Mouse (Mus musculus) MEL-GATA-1-ER (cell line): ENCODE measurements around the gene Ccn5.

Experiments
- DNase-seq: peaks from one replicate; pipeline ENCODE4 v3.0.0-alpha.2; 2012; ENCODE audit warnings: low read depth; ENCODE audit errors: extremely low read depth

The Ccn5 gene

DNA sequence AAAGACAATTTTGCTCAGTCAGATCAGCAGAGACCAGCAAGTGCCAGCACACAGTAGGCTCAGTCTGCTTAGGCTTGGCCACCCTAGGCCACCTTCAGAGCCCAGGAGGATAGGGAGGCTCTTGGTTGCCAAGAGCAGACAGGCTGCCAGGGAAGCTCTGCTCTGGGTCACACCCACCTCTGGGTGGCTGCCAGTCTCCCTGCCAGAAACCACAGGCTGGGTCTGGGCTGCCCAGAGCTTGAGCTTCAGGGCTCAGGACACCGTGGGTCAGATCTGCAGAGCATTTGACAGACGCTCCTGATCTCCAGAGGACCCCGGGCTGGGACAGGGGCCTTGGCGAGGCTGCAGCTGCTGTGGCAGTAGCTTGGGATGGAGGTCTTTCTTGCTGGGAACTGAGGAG is at the start of gene Ccn5:
Gene Ccn5 (plus strand): TSS at position 255 of the 400 bp plus-strand sequence.
- DNase-seq = no peak

- no peak for DNase-seq
These were observed 44.0 kb upstream of the Ccn5 start for GRCm38 (mm10) chr2:163776661-163777060.

GRCm38 (mm10) chr2:163777061-163777460 is 43.6 kb upstream of the Ccn5 start:
- no peak for DNase-seq

DNA sequence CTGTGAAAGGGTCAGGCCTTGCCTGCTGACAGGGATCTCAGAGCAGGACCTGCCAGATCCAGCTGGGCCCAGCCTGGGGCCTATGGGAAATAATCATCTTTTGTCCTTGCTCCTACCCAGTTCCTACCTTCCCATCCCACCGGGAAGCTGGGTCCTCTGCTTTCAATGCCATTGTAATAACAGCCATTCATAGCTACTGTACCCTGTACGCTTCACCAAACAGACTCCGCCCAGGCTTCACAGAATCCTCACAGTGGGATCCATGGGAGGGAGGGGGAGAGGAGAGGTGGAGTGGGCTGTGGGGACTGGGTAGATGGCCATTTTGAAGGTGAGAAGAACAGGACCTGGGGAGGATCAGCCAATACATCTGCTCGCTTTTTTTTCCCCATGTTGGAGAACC is 41.8 kb upstream of the Ccn5 start:
- no peak for DNase-seq

GRCm38 (mm10) chr2:163783368-163783767 is 37.3 kb upstream of the Ccn5 start:
- no peak for DNase-seq

DNA sequence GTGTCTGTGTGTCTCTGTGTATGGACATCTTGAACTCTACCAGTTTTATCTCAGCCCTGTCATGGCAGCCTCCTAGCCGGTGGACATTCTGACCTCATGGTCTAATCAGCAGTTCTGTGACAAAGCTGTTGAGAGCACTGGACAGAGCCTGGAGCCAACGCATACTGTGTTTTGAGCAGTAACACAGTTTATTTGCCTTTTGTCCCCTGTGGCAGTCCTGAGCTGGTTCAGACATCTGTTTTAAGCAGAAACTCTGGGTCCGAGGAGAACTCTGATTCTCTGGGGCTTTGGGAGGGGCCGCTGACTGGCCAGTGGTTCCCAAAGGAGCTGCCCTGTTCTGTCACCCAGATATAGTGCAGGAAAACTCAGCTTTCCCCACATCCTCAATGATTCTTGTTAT is 36.8 kb upstream of the Ccn5 start:
- DNase-seq = no peak

DNA sequence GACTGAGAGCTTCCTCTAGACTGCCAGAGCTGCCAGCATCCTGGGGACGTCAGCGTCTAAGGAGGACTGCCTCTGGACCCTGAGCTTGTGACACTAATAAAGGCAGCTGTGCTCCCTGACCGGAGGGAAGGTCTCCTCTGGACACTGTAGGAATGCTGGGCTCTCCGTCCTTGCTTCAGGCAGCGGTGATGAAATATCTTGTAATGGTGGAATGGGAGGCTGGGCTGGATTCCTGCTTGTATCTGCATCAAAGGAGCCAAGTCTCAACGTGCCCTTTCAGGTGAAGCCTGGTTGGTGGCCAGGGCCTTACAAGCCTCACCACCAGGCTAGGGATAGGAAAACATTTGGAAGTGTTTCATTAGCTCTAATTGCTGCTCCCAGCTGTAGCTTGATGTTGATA is 33.6 kb upstream of the Ccn5 start:
- DNase-seq = no peak

DNA sequence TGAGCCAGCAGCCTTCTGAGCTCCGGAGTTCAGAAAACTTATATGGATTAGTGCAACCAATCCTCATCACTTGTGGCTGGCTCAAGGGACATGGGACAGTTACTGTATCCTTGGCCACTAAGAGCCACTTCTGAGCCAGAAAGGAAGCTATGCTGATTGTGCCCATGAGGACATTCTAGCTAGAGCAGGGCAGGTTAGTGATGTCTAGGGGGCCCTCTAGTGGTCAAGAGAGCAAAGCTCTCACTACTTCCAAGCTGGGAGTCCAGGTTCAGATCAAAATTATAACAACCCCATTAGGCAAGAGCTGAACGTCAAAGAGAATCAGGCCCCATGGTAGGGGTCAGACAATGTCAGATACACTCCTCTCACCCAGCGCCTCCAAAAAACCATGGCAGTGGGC is 33.0 kb upstream of the Ccn5 start:
- peak; percentile 41 for DNase-seq

- DNase-seq = no peak
These were observed 32.2 kb upstream of the Ccn5 start for GRCm38 (mm10) chr2:163788484-163788883.

DNA sequence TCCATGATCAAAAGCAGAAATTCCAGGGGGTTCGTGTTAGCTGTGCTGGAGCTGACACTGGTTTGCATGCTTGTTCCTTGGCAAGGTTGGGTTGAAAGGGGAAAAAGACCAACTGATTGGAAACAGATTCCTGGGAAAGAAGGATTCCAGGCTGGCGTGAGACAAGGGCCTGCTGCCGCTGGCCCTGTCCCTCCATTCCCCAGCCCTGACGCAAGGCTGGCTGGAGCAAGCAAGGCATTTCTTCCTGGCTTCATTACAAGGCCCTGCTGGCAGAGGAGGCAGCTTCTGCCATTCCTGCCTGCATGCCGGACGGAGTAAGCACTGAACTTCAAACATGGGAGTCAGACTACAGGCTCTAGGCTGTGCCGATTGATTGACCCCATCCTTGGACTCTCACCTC is 22.2 kb upstream of the Ccn5 start:
- DNase-seq = no peak

- DNase-seq = no peak
These were observed 19.8 kb upstream of the Ccn5 start for GRCm38 (mm10) chr2:163800832-163801231.

DNA sequence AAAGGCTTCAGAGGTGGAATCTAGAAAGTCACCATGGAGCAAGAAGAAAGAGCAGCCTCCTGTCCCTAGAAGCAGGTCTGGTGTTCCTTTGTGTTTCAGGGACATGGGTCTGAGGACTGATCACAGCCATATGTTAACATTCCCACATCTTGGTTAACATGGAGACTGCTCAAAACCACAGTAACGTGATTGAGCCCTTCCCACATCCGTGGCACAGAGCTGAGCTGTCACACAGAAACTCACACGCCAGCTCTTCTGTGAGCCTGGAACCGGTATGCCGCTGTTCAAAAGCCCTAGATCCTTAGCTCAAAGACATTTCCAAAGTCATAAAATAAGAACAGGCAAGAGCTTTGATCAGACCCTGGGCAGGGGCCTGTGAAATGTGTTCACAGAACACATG is 19.3 kb upstream of the Ccn5 start:
- no peak for DNase-seq

- DNase-seq = no peak
These were observed 16.8 kb upstream of the Ccn5 start for GRCm38 (mm10) chr2:163803838-163804237.

DNA sequence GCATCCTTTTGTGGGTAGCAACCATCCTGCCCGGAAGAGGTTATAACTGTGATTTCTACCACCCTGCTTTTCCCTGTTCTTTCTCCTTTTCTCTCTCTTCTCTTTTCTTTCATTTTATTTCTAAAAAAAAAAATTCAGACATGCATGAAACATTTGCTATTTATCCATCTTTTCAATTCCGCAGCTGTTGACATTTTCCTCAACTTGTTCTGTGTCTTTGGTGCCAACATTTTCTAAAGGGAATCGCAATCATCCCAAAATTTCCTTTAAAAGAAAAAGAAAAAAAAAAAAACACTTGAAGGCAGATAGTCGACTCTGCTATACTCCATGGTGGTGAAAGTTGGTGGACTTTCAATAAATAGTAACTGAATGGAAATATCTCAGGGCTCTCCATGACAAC is 11.5 kb upstream of the Ccn5 start:
- no peak for DNase-seq

GRCm38 (mm10) chr2:163809704-163810103 is 11.0 kb upstream of the Ccn5 start:
- no peak for DNase-seq

- no peak for DNase-seq
These were observed 7.6 kb upstream of the Ccn5 start for GRCm38 (mm10) chr2:163813077-163813476.

DNA sequence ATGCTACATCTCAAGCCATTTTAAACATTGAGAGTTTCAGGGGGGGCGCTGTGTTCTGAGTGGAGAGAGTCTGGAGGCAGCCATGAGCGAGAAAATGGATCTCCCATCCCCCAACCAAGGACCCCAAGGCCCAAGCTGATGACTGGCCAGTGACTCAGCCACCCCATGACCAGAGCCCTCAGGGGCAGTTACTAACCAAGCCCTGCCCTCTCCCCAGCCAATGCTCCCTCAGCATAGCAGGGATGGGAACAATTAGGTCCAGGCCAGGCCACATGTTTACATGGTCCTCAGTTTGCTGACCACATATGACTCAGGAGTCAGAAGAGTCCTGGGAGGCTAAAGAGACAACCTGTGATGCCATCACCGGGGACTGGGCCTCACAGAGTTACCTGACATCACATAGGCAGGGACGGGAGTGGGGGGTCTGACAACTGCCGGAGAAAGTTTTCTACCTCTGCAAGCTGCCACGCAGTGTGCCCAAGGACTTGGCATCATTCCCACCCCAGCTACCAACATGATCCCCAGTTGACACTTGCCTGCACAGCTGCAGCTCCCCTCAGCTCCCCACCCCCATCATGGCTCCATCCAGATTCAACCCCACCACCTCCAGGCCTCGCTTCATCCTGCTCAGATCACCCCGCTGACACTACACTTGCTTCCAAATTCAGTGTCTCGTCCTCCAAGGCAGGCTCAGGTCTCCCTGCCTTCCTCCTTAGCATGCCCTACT is 5.8 kb upstream of the Ccn5 start:
- no peak for DNase-seq

GRCm38 (mm10) chr2:163823248-163823647 is 2.6 kb downstream of the Ccn5 start:
- no peak for DNase-seq

DNA sequence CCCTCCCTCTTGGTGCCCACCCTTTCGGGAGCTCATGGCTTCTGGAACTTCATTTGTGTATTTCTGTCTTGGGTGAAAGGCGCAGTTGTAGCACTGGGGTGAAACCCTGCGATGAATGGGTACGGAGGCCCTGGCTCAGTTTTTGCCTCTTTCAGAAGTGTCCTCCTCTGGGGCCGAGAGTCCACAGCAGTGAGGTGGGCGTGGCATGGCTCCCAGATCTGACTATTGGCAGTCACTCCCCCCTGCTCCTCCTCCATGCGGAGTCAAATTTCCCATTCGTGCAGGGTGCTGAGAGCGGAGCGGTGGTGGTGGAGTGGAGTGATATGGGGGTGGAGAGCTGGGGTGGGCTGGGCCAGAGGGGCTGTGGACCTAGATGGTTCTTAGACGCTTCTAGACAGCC is 3.1 kb downstream of the Ccn5 start:
- DNase-seq = no peak

GRCm38 (mm10) chr2:163825861-163826260 is 5.2 kb downstream of the Ccn5 start:
- no peak for DNase-seq

GRCm38 (mm10) chr2:163826494-163826893 is 5.8 kb downstream of the Ccn5 start:
- DNase-seq = no peak

DNA sequence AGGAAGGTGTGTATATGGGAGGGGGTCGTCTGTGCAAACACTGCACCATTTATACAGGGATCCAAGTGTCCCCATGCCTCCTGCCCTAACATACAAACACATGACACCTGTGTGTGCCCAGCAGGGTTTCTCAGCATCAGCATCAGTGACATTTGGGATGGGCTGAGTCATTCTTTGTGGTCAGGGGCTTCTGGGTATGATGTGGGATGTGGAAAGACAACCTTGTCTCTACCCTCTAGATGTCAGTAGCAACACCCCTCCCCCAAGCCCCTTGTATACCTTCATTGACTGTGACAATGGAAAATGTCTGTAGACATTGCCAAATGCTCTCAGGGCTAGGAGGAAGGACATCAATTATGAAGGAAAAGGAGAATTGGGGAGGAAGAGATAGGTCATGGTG is 10.5 kb downstream of the Ccn5 start:
- DNase-seq = no peak

DNA sequence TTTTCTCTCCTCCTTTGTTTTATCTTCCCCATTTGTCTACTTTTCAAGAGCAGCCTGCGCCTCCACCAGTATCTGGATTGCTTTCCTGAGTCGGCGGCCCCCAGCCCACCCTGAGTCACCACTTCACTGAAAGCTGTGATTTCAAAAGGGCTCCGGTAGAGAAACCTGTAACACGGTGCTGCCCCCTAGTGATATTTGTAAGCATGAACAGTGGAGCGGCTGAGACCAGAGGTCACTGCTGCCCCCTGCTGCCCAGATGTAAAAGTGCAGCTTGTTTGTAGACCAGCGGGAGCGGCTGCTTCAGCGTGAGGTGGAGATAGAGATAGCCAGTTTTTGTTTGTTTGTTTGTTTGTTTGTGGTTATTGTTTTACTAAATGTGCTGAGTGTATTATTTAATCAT is 17.4 kb downstream of the Ccn5 start:
- DNase-seq = peak; percentile 37

GRCm38 (mm10) chr2:163839519-163839918 is 18.9 kb downstream of the Ccn5 start:
- no peak for DNase-seq
